Mouse (Mus musculus) cerebral cortex, adult 2 months (tissue): ENCODE data around the gene Scrn3.

ENCODE experiments used
- WGBS: fragments of 180-500 bp; shearing (Covaris S2); methylation state at CpG from one replicate; pipeline ENCODE4 v1.1.7; 2018; 5-methylcytosine and 5-hydroxymethylcytosine counted together

Scrn3 gene

DNA sequence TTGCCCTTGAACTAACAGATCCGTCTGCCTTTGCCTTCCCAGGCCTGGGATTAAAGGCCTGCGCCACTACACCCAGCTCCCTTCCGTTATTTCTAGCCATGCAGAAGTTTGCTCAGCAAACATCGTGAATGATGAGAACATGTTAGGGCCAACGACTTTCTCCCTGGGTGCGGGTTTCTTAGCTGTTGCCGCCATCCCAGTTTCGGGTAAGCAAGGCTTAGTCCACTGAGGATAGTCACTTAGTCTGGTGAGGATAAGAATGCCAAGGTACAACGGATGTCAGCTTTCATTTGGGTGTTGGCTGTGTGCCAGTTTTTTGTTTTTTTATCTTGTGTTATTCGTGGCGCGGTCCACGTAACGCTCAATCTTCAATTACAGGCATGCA lies 708 bp downstream of the Scrn3 start:
- WGBS: 22% methylated on average over 14 of the region's 14 CpGs

DNA sequence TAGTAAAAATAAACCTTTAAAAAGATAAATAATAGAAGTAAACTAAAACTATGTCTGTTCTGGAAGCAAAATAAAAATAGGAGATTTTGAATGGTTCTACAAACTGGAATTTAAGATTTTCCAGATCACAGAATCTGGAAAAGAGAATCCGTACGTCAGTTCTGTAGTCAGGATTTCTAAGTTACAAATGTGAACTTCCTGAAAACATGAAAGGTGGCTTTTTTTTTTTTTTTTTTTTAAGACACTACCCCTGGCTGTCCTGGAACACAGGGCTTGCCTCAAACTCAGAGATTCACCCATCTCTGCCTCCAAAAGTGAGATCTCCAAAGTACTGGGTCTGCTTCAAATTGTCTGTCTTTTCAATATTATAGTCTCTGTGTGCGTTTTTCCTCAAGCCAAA lies 1.9 kb downstream of the Scrn3 start:
- 80% methylated on average over 3 of the region's 3 CpGs for WGBS

DNA sequence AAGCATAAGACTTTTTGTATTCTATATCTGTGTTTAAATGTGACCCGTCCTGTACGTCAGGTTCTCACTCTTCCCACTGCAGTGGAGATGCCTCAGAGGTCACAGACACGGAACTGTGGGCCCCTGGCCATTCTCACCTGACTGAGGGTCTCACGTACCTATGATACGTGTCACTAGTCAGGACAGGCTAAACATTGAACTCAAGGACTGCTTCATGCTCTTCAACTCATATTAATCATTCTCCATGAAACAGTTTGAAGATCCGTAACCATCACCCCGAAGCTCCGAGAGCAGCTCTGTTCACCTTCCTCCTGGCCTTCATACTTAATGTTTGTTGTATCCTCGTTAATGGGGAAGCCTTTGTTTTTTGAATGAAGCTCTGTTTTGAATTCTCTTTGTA lies 5.0 kb downstream of the Scrn3 start:
- 95% methylated on average over 9 of the region's 9 CpGs for WGBS

DNA sequence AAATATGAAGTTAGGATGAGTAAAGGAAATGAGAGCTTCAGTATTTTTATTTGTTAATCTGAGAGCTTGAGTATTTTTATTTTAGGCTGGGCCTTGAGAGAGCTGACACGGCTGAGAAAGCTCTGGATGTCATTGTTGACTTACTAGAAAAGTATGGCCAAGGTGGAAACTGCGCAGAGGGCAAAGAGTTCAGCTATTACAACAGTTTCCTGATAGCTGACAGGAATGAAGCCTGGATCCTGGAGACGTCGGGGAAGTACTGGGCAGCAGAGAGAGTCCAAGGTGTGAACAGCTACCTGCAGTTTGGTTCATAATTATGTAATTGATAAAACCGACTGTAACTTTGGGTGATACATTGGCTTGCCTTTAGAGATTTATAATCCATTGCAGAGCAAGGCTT lies 6.8 kb downstream of the Scrn3 start:
- 82% methylated on average over 5 of the region's 5 CpGs for WGBS

DNA sequence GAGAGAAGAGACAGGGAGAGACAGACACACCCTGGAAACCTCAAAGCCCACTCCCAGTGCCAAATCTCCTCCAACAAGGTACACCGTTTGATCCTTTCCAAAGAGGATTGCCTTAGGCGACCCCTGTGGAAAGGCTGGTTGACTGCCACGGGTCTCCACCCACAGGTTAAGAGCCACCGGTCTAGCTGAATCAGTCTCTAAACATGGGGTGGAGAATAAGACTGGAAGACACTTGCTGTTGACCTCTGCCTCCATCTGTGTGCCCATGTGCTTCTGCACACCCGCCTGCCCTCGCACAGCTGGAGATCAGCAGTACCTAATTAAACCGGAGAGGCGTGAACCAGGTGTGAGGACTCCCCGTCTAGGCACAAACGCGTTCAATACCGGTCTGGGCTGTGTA lies 10.6 kb downstream of the Scrn3 start:
- WGBS: 78% methylated on average over 12 of the region's 12 CpGs

DNA sequence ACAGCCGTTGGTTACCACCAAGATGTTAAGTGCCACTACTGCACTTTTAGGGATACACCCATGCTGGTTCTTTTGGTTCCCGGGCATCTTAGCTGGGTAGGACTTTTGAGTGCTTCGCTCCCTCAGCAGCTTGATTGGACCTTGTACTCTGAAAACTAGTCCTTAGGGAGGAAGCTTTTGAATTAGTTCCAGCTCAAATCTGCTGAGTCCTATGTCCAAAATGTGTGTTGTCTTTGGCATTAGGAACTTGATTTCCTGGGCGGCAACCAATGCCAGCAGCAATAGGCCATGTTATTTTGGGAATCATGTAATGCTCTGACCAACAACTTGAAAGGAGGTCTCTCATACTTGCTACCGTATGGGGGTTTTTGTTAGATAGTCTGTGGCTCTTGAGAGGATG lies 13.5 kb downstream of the Scrn3 start:
- WGBS: 89% methylated on average over 5 of the region's 5 CpGs

DNA sequence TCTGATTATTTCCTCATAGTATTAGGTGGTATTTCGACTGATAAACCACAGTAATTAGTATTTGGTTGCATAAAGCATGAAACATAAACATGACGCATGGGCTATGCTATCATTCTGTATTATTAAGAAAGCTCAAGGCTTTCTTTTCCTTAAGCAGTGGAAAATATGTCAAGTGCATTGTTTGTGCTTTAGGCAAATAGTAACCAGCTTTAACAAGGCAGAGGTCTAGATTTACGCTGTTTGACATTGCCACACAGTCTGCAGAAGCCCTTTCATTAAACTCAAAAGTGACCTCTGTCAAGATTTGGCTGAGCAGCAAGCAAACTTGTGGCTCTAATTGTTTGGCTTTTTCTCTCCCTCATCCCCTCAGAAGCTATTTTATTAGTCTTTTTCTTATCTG lies 23.5 kb downstream of the Scrn3 start:
- 89% methylated on average over 3 of the region's 3 CpGs for WGBS

DNA sequence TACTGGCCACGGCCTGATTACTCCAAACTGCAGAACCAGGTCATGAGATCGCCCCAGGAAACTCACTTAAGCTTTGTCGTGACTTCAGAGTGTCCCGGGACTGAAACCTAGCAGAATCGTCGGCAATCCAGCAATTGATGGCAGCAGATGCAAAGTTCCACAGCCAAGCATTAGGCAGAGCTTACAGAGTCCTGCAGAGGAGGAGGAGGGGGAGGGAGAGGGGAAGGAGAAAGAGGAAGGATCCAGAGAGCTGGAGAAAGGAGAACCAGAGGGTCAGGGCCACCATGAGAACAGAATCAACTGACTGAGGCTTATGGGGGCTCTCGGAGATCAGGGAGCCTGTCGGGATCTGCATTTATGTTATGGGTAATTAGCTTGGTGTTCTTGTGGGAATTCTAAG lies 26.0 kb downstream of the Scrn3 start:
- 77% methylated on average over 8 of the region's 8 CpGs for WGBS

DNA sequence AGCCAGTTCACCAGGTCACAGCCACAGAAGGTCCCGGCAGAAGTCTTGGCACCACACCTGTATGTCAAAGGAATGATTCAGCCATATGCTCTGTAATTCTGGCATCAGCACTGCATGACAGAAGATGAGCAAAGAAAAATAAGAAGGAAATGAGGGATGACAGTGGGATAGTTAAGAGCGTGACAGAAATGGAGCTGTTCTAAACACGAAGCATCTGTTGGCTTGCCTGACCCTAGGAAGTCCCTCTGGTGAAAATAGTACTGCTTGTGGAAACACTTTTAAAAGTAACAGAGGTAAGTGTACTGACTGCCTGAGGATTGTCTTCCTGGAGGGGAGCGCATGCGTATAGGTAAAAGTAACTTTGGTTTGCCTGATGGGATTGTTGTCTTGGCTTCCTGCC lies 31.3 kb downstream of the Scrn3 start:
- 86% methylated on average over 5 of the region's 5 CpGs for WGBS

DNA sequence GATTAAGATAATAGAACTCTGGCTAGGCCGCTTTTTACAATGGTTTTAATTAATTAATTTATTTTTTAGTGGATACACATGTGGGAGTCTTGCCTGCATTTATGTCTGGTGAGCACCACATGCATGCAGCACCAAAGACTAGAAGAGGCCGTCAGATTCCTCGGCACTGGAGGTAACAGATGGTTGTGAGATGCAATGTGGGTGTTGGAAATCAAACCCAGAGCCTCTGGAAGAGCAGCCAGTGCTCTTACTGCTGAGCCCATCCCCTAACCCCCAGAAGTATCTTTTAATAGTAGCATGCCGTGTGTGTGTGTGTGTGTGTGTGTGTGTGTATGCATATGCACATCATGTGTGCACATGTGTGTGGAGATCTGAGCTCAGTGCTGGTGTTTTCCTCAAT lies 32.8 kb downstream of the Scrn3 start:
- WGBS: 62% methylated on average over 4 of the region's 4 CpGs

DNA sequence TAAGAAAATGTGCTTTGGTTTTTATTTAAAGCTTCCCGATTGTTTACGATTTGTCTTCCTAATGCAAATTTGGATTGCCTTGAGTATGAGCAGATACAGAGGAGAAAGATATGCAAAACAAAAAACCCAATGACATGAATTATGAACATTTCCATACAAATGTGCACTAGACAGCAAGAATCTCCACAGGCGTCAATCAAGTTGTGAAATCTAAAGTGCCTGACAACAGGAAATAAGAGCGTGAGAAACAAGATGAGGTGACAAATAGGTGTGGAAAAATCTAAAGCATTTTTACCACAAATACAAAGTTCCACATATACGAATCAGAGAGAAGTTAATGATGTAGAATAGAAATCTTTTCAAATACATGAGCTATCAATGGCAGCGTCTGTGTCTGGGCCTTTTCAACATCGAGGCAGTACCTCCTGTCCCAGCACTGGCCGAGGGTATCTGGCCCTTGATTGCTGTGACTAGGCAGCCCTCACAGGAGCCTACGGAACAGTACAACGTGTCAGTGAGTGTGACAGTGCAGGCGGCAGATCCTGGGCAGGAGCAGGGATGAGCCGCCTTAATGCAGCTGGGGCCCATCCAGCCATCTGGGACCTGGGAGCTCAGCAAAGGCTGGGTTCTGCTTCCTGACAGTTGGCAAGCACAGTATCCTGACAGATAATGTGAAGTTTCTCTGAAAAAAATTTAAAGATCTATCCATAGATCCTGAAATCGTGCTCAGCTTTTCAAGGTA lies 34.1 kb downstream of the Scrn3 start:
- 59% methylated on average over 13 of the region's 13 CpGs for WGBS

DNA sequence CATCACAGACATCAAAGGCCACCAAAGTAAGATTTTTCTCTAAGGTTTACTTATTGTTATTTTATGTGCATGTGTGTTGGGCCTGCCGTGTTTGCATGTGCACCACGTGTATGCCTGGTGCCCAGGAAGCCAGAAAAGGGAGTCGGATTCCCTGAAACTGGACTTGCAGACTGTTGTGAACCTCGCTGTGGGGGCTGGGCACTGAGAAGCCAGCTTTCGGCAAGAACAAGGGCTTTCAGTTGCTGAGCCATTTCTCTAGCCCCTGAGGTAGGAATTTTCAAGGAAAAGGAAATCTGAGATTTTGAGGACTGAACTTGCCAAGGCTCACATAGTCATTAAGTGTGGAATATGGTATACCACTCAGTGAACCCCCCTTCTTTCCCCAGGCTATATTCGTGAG lies 34.7 kb downstream of the Scrn3 start:
- WGBS: 58% methylated on average over 6 of the region's 6 CpGs

DNA sequence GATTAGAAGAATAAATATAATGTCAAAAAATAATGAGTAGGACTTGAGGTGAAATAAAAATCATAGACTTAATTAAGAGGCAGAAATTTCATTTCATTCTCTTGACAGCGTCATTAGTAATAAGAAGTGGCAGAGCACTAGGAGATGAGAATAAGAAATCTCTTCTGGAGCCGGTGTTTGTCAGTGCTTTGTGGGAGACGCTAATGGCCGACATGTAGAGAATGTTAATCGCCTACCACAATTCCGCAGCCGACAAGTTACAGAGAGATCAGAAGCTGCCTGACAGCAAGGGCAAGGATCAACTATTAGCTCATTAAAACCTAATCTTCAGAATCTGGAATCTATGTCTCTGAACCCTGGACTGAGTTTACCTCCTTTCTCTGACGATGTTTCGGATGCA lies 35.4 kb downstream of the Scrn3 start:
- WGBS: 73% methylated on average over 9 of the region's 9 CpGs

DNA sequence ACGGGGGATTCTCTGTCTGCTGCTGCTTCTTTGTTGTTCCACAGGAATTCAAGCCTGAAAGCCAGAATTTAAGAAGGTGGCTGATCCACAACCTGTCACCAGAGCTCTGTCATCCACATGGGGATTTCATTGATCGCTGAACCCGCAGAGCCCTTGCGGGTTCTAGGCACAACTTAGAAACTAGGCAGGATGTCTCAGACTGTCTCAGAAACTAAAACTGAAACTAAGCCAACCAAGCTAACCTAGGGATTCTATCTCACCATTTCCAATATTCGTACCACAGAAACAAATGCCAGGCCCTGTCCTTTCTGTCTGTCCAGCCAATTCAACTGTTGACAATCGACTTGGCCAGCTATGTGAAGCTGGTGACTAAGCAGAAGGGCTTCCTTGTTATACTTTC lies 35.8 kb downstream of the Scrn3 start:
- WGBS: 84% methylated on average over 6 of the region's 6 CpGs

DNA sequence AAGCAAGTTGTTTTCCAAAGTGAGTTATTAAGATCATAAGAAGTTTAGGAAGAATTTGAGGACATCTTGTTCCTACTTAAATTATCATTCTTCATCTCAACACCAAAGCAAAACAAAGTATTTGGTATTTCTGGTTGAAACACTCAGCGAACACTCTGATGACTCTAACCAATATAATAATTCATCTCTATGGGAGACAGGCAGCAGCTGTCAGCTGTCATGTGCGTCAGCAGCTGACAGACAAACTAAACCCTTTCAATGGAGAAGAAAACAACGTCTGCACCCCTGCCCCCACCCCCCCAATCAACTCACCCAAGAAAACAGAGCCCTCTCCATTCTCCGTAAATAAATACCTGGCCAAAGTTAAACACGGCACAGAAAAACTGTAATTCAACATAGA lies 39.1 kb downstream of the Scrn3 start:
- 53% methylated on average over 5 of the region's 5 CpGs for WGBS

DNA sequence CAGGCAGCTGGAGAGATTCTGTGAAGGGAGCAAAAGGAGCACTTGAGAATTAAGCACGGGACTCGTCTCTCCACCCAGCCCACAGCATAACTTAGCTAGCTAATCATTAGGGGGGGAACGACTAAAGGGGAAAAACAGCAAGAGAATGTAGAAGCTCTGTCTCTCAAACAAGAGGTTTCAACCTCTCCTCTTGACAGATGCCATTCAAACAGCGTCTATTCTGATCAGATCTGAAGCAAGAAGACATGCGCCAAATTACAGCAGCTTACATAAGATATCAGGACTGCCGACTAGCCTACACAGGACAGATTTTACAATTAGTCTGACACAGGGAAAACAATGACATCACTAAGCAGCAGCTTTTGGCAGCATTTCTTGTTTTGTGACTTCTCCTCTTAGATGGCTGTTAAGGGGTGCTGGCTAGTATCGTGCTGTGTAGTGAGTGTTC lies 39.5 kb downstream of the Scrn3 start:
- WGBS: 32% methylated on average over 7 of the region's 7 CpGs

DNA sequence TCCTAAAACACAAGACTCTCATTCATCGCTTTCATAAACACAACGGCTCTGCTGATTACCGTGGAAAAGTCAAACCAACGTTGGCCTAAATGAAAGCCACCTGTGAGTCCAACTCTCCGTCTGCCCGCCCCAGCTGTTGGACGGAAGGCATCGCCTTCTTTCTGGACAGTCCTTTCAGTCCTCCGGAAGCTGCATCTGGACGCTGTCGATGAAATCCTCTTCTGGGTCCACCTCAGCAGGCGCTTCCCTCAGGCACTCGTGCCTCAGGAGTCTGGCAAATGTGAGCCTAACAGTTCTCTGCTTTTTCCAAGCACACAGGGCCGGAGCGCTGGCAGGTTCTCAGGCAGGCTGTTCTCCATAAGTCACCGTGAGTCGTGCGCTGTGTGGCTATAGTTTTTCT lies 44.6 kb downstream of the Scrn3 start:
- 67% methylated on average over 18 of the region's 18 CpGs for WGBS

DNA sequence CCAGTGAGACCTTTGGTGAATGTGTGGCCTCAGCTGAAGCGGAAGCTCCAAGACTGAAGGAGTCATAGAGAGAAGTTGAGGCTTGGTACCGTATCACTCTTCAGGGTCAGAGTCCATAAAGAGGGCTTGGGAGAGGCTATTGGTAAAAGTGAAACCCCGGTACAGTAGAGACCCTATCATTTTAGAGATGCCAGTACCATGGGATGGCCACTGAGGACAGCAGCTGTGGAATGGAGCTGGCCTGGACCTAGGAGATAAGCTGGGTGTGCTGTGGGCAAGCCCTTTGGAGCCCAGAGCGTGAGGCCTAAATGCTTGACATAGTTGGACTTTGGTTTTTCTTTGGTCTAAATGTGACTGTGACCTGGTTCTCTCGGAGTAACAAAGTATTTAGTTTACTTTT lies 47.5 kb downstream of the Scrn3 start:
- WGBS: 96% methylated on average over 5 of the region's 5 CpGs

DNA sequence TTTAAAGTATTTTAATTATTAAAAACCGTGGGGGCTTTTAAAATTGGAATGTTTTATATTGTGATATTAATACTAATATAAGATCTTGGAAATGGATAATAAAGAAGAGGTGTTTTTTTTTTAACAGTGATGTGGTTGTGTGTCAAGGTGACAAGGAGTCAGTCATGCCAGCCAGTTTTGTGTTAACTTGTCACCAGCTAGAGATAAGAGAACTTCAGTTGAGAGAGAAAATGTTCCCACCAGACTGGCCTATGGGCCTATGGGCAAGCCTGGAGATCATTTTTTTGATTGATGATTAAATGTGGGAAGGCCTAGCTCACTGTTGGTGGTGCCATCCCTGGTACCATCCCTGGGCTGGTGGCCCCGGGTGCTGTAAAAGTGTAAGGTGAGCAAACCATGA lies 48.1 kb downstream of the Scrn3 start:
- WGBS: 90% methylated on average over 2 of the region's 2 CpGs

DNA sequence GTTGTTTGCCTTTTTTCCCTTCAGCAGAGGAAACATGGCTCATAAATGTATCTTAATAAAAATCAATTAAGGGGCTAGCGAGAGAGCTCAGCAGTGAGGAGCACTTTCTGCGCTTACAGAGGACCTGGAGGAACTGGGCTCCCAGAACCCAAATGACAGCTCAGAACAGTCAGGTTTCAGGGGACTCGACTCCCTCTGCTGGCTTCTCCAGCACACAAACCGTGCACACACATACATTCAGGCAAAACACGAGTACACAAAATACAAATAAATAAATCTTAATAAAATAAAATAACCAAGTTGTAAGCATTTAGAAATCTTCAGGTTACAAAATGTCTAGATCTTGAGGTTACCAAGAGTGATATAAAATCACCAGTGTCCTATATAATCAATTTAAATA lies 51.0 kb downstream of the Scrn3 start:
- 77% methylated on average over 5 of the region's 5 CpGs for WGBS

DNA sequence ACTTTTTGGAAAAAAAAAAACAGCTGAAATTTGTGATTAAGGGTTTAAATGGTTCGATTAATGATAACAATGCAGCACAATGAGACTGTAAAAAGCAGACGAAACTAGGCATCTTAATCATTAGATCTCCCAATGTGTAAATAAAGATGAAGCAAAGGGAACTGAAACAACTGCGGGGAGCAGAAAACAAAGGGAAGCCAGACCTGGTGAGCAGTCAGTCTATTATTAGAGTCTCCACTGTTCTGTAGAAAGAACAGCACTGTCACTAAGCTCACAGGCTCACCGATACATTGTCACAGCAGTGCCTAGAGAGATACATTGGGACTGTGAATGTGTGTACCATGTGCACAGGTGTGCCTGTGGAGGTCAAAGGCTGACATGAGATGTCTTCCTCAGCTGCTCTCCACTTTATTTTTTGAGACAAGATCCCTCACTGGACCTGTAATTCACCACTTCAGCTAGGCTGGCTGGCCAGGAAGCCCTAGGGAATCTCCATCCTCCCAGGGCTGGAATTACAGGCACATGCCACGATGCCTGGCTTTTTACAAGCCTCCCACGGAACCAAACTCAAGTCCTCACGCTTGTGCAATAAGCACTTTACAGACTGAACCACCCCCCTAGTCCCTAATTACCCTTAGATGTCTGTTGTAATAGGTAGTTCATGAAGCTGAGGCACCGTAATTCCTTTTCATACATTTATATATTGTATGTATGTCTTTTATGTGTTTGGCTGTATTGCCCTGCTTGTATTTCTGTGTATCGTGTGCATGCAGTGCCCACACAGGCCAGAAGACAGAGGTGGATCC lies 59.3 kb downstream of the Scrn3 start:
- 64% methylated on average over 9 of the region's 9 CpGs for WGBS

DNA sequence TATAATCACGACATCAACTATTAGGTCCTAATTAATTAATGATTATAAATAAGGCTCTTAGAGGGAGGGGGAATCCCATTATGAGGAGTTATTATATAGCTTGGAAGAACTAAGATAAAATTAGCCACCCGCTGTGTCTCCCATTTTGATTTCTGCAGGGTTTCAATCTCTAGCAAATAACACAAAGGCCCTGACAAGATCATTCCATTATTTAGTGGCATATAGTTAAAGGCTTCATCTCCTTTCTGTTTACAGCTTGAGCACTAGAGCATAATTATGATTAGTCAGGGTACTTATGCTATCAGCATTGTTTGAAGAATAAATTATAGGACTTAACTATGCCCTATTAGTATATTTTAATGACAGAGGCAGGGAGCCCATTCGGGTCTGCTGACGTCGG lies 65.9 kb downstream of the Scrn3 start:
- 83% methylated on average over 5 of the region's 5 CpGs for WGBS

DNA sequence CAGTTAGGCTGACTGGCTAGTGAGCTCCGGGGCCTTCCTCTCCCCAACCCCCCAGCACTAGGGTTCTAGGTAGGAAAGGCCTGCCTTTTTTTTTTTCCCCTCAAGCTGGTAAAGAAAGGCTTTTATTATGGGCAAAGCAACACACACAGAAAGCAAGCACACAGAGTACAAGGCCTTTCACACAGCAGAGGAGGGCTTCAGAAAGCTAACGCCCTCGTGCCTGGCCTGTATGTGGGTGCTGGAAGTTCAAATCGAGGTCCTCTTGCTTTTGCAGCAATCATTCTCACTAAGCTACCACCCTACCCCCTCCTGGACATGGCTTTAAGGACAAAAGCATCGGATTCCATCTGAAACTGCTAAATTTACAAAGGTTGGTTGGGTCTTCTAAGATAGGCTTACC lies 67.3 kb downstream of the Scrn3 start:
- 66% methylated on average over 5 of the region's 5 CpGs for WGBS
